Mouse (Mus musculus) bone marrow, adult 2 months (tissue): ENCODE results near the gene Tbc1d1. TPM values are rescaled to one million over a fixed set of nuclear protein-coding genes. Genes with fewer than 3 reads are reported as not detected.

ENCODE experiments used
- H3K27ac ChIP-seq: fragments of 200-500 bp; 2 replicates; pipeline ENCODE4 v1.5.1; 2012; ENCODE audit warnings: low read depth, mild to moderate bottlenecking, control low read depth, inconsistent platforms, low read length; ENCODE audit not compliant: control insufficient read depth, poor library complexity, insufficient read depth
- H3K4me1 ChIP-seq: fragments of 200-500 bp; 2 replicates; pipeline ENCODE4 v1.6.1; 2011; ENCODE audit warnings: low read length; ENCODE audit not compliant: control insufficient read depth, insufficient read depth
- H3K4me3 ChIP-seq: fragments of 200-500 bp; replicated peaks from 2 replicates; pipeline ENCODE3; 2011; ENCODE audit warnings: mild to moderate bottlenecking, low read depth, low read length, control low read depth; ENCODE audit not compliant: control insufficient read depth
- CTCF ChIP-seq: fragments of 200-500 bp; IDR thresholded peaks from 2 replicates; pipeline ENCODE4 v1.5.1; 2011; ENCODE audit warnings: low read length, control low read depth; ENCODE audit not compliant: control insufficient read depth, insufficient read depth
- POLR2A ChIP-seq: fragments of 200-500 bp; IDR thresholded peaks from 2 replicates; pipeline ENCODE4 v1.6.1; 2011; ENCODE audit warnings: low read depth, mild to moderate bottlenecking, control low read depth, low read length, borderline replicate concordance; ENCODE audit not compliant: control insufficient read depth
- WGBS: fragments of 180-500 bp; shearing (Covaris S2); methylation state at CpG from one replicate; pipeline ENCODE4 v1.1.7; 2018; 5-methylcytosine and 5-hydroxymethylcytosine counted together
- polyA plus RNA-seq: library from polyadenylated mRNA; stranded (reverse); fragments of >200 nt; gene quantifications from 2 replicates; pipeline ENCODE4 v1.2.4, GENCODE M21; 2011; ENCODE audit warnings: low replicate concordance; ENCODE audit not compliant: missing spikeins, insufficient read depth, insufficient read length

The Tbc1d1 gene
- polyA plus RNA-seq, 1 experiment, result 10.3 TPM

- TF ChIP-seq CTCF, result no peak
- no peak overlapping the region for H3K4me3 ChIP-seq
- WGBS, result 80% methylated on average over 6 of the region's 6 CpGs
- H3K4me1 ChIP-seq, result peaks cover 1% of the 10 kb centered on the region; the same call in 1 of the 2 replicates
- H3K27ac ChIP-seq, result no peak overlapping the region
Measured at GRCm38 (mm10) chr5:64254988-64255387, 98.9 kb downstream of the Tbc1d1 start.

- TF ChIP-seq POLR2A (no peak), CTCF (no peak)
- 83% methylated on average over 11 of the region's 11 CpGs for WGBS
- H3K4me1 ChIP-seq, result no peaks in the 10 kb centered on the region
- H3K27ac ChIP-seq, result no peak overlapping the region
- H3K4me3 ChIP-seq, result no peak overlapping the region
Measured at GRCm38 (mm10) chr5:64263348-64263747, 107.2 kb downstream of the Tbc1d1 start.

- WGBS, result 89% methylated on average over 13 of the region's 13 CpGs
- H3K4me3 ChIP-seq, result no peak overlapping the region
Measured at GRCm38 (mm10) chr5:64263898-64264478, 107.9 kb downstream of the Tbc1d1 start.

GRCm38 (mm10) chr5:64265145-64265544, 109.0 kb downstream of the Tbc1d1 start:
- no peaks in the 10 kb centered on the region for H3K4me1 ChIP-seq
- TF ChIP-seq CTCF (no peak; the same call in 1 of the 2 replicates), POLR2A (no peak)
- no peak overlapping the region for H3K27ac ChIP-seq
- 10% methylated on average over 3 of the region's 3 CpGs for WGBS
- no peak overlapping the region for H3K4me3 ChIP-seq

More at GRCm38 (mm10) chr5:64263898-64264478, 107.9 kb downstream of the Tbc1d1 start:
- no peak overlapping the region for H3K27ac ChIP-seq
- TF ChIP-seq CTCF (no peak), POLR2A (no peak)
- H3K4me1 ChIP-seq, result no peaks in the 10 kb centered on the region

- 89% methylated on average over 3 of the region's 3 CpGs for WGBS
- TF ChIP-seq CTCF (no peak), POLR2A (no peak)
- Histone ChIP-seq H3K27ac (no peak overlapping the region), H3K4me1 (no peaks in the 10 kb centered on the region), H3K4me3 (no peak overlapping the region)
Measured at GRCm38 (mm10) chr5:64265906-64266305, 109.8 kb downstream of the Tbc1d1 start.

GRCm38 (mm10) chr5:64266534-64266933, 110.4 kb downstream of the Tbc1d1 start:
- no peaks in the 10 kb centered on the region for H3K4me1 ChIP-seq
- TF ChIP-seq POLR2A (no peak), CTCF (no peak)
- no peak overlapping the region for H3K4me3 ChIP-seq
- no peak overlapping the region for H3K27ac ChIP-seq
- WGBS, result 83% methylated on average over 2 of the region's 2 CpGs

- 47% methylated on average over 9 of the region's 9 CpGs for WGBS
- Histone ChIP-seq H3K4me1 (no peaks in the 10 kb centered on the region), H3K27ac (no peak overlapping the region), H3K4me3 (no peak overlapping the region)
- TF ChIP-seq POLR2A, result no peak
- no peak for TF ChIP-seq CTCF
Measured at GRCm38 (mm10) chr5:64267279-64267678, 111.2 kb downstream of the Tbc1d1 start.

GRCm38 (mm10) chr5:64269669-64270068, 113.6 kb downstream of the Tbc1d1 start:
- no peak overlapping the region for H3K4me3 ChIP-seq
- TF ChIP-seq POLR2A (no peak), CTCF (no peak)
- 73% methylated on average over 7 of the region's 7 CpGs for WGBS
- no peak overlapping the region for H3K27ac ChIP-seq
- H3K4me1 ChIP-seq, result no peaks in the 10 kb centered on the region

- Histone ChIP-seq H3K27ac (no peak overlapping the region), H3K4me1 (no peaks in the 10 kb centered on the region), H3K4me3 (no peak overlapping the region)
- TF ChIP-seq POLR2A (no peak), CTCF (no peak)
- 85% methylated on average over 1 of the region's 1 CpGs for WGBS
Measured at GRCm38 (mm10) chr5:64273517-64273916, 117.4 kb downstream of the Tbc1d1 start.
